Mouse (Mus musculus) embryonic facial prominence, embryonic 12.5 days (tissue): ENCODE measurements around the gene Spag16. TPM values are rescaled to one million over a fixed set of nuclear protein-coding genes. Genes with fewer than 3 reads are reported as not detected.
A peak's percentile ranks its signal among the peaks of the same experiment; 100 is the strongest.
"Not testable (repeated sequence)": the region's sequence is repeated elsewhere in the genome, so short reads cannot be mapped to it uniquely, and the experiment has no call there.

Source experiments
- ATAC-seq: fragments of 200-750 bp; cut with Nextera tagmentation; 2 replicates; pipeline ENCODE4 v1.8.0; 2017; ENCODE audit not compliant: insufficient number of reproducible peaks, insufficient read depth, low FRiP score, low TSS enrichment
- H3K27ac ChIP-seq: fragments of 300-500 bp; sonication (generic); 2 replicates; pipeline ENCODE4 v1.5.1; 2016; ENCODE audit warnings: mild to moderate bottlenecking
- H3K27me3 ChIP-seq: fragments of 300-500 bp; sonication (generic); 2 replicates; pipeline ENCODE4 v1.6.1; 2016; ENCODE audit warnings: mild to moderate bottlenecking, moderate library complexity
- H3K36me3 ChIP-seq: fragments of 300-500 bp; sonication (generic); 2 replicates; pipeline ENCODE4 v1.6.1; 2016; ENCODE audit warnings: mild to moderate bottlenecking
- H3K4me1 ChIP-seq: fragments of 300-500 bp; sonication (generic); 2 replicates; pipeline ENCODE4 v1.6.1; 2016
- H3K4me2 ChIP-seq: fragments of 300-500 bp; sonication (generic); replicated peaks from 2 replicates; pipeline ENCODE4 v1.6.1; 2016; ENCODE audit warnings: mild to moderate bottlenecking, moderate library complexity
- H3K4me3 ChIP-seq: fragments of 300-500 bp; sonication (generic); 2 replicates; pipeline ENCODE4 v1.5.1; 2016; ENCODE audit warnings: mild to moderate bottlenecking
- H3K9ac ChIP-seq: fragments of 300-500 bp; sonication (generic); 2 replicates; pipeline ENCODE4 v1.6.1; 2016; ENCODE audit warnings: mild to moderate bottlenecking, moderate library complexity
- H3K9me3 ChIP-seq: fragments of 300-500 bp; sonication (generic); 2 replicates; pipeline ENCODE4 v1.6.1; 2016; ENCODE audit warnings: mild to moderate bottlenecking, moderate library complexity
- WGBS: fragments of 180-500 bp; shearing (Covaris S2); methylation state at CpG from one replicate; pipeline ENCODE4 v1.1.7; 2016; 5-methylcytosine and 5-hydroxymethylcytosine counted together
- polyA plus RNA-seq: library from polyadenylated mRNA; unstranded; fragments of >200 nt; fragmentation: Nextera tagmentation; extraction: Ambion mirVana; gene quantifications from 2 replicates; pipeline ENCODE4 v1.2.1, GENCODE M21; 2016

The Spag16 gene
- polyA plus RNA-seq, result 1.1 and 1.2 TPM in 2 replicates

DNA sequence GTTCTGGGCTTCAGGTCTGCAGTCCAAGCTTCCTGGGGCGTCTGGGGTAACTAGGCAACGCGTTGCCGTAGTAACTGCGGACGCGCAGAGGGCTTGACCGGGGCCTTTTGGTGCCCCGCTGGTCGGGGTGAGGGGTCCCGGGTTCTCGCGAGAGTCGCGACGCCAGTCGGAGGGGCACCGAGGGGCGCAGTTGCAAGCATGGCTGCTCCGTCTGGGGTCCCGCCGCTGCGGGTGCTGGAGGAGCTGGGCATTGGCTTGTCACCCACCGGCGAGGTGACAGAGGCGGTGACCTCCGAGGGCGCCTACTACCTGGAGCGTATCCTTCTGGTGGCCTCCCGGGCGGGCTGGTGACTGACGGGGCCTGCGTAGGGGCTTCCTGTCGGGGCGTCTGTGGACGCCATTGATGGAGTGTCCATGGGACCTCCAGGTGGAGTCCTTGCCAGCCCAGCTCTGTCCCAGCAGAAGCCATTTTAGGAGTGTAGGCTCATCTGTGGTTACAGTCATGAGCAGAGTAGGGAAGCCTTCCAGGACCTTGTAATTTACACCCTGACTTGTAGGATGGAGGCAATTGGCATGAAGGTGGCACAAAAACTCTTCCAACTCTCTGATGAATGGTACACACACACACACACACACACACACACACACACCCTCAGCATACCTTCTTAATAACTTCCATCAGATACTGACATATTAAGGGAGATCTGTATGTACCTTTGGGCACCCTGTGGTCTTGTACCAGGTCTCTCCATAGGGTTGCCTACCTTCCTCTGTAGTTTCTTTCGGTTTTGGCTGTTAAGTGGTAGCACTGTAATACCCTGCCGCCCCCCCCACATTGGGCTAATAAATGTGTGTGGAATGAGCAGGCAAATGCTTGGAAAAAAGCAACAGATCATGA is at the start of gene Spag16:
Spag16 (plus strand) TSS at position 165 of the 898 bp plus-strand sequence.
- H3K4me1 ChIP-seq, result no peaks in the 10 kb centered on the region
- WGBS, result 7% methylated on average over 38 of the region's 38 CpGs
- H3K36me3 ChIP-seq, result no peaks in the 10 kb centered on the region
- peak within 1 kb of the TSS; percentile 48 for H3K4me3 ChIP-seq
- H3K9ac ChIP-seq, result peak within 1 kb of the TSS; percentile 21; the same call in 1 of the 2 replicates
- ATAC-seq, result peak; percentile 83
- no peak within 1 kb of the TSS for H3K27ac ChIP-seq
- no peaks in the 10 kb centered on the region for H3K27me3 ChIP-seq
- no peaks in the 10 kb centered on the region for H3K9me3 ChIP-seq
- peak within 1 kb of the TSS; percentile 80 for H3K4me2 ChIP-seq

DNA sequence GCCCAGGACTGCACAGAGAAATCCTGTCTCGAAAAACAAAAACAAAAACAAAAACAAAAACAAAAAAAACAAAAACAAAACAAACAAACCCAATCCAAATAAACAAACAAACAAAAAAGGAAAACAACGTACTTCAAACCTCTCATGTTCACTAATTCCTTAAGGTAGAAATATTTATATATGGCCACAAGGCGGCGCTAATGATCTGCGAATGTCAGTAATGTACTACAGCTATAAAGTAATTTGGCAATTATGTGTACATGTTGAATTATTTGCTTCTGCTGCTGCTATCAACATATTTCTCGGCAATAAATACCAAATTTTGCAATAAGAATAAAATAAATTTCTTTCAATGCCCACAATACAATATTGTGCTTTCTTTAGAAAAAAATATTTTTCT is 41.6 kb upstream of the Spag16 start:
- H3K4me1 ChIP-seq, result no peaks in the 10 kb centered on the region
- H3K9ac ChIP-seq, result no peak overlapping the region
- H3K9me3 ChIP-seq, result no peaks in the 10 kb centered on the region
- H3K4me3 ChIP-seq, result no peak overlapping the region
- ATAC-seq, result no peak
- H3K36me3 ChIP-seq, result no peaks in the 10 kb centered on the region
- H3K4me2 ChIP-seq, result no peak overlapping the region
- no peaks in the 10 kb centered on the region for H3K27me3 ChIP-seq
- WGBS, result 8% methylated on average over 6 of the region's 6 CpGs
- no peak overlapping the region for H3K27ac ChIP-seq

DNA sequence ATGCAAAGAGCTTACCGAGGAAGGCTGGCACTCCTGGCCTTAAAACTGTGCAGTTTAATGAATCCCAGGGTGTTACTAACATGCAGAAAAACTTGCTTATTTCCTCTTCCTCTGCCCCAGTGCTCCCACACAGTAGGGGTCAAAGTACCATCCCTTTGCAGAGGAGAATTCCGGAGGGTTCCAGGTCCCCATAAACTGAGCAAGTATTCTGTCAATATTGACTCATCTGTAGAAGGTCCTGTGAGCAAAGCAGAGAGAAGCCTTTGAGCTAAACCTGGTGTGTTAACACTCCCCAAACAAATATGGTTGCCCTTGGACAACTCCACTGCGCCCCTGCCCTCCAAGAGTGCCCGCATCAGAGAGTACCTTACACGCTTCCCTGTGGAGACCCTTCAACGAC is 40.1 kb upstream of the Spag16 start:
- H3K9me3 ChIP-seq, result no peaks in the 10 kb centered on the region
- ATAC-seq, result no peak
- WGBS, result 53% methylated on average over 6 of the region's 6 CpGs
- H3K36me3 ChIP-seq, result no peaks in the 10 kb centered on the region
- H3K4me2 ChIP-seq, result no peak overlapping the region
- no peak overlapping the region for H3K4me3 ChIP-seq
- H3K9ac ChIP-seq, result no peak overlapping the region
- H3K27ac ChIP-seq, result no peak overlapping the region
- H3K4me1 ChIP-seq, result no peaks in the 10 kb centered on the region
- no peaks in the 10 kb centered on the region for H3K27me3 ChIP-seq

DNA sequence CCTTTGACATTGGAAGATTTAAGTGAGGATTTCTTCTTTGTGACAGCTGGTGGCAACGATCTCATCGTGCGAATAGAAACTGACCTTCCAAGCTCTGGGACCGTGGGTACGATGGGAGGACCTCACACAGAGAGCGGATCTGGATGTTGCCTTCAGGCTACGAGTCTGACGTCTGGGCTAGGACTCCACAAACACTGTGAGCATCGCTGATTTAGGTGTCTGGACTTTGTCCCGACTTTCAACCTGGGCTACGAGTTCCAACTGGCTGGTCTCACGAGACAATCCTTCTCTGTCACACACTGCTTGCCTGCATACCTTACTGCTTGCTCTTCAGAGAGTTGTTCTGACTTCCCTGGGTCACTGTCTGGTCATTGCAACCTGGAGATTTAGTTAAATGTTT is 39.4 kb upstream of the Spag16 start:
- Histone ChIP-seq H3K4me1 (no peaks in the 10 kb centered on the region), H3K36me3 (no peaks in the 10 kb centered on the region), H3K27ac (no peak overlapping the region), H3K4me3 (no peak overlapping the region), H3K9me3 (no peaks in the 10 kb centered on the region), H3K9ac (no peak overlapping the region), H3K27me3 (no peaks in the 10 kb centered on the region), H3K4me2 (no peak overlapping the region)
- 52% methylated on average over 12 of the region's 12 CpGs for WGBS
- no peak for ATAC-seq

DNA sequence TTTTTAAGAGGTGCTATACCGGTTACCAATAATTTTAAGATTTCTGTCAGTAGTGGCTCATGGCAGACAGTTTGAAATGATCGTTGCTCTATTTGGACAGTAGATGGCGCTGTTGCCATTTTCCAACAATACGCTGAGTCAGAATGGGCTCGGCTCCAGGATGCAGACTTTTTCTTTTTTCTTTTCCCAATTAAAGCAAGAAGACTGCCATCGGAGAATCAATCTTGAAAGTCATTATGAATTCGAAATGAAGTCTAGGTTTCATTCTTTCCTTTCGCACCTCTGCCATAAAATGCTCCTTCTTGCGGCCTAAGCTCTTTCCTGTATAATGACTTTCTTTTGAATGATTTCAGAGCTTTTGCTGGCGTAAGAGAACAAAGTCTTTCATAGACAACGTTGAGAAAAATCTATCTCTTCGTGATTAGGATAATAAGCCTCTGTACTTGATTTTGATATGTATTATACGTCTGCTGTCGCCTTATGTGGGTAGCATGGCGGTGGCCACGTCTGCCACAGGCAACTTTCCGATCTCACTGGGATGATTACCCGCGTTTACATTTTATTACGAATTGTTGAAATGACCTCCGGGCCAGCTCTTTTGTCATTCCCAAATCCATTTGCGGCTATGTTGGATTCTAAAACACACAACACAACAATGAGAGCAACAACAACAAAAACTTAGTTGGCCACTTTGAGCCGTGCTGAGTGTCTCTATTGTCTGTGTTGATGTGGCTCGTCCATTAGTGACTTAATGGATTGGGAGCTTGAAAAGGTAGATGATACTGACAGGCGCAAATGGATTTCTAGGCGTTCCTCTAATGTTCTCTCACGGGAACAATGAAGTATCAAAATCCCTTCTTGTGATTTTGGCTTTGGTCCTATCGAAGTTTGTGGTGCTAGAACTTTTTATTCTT is 36.2 kb upstream of the Spag16 start:
- 0 out of 2 replicates have a peak overlapping the region, but pooled peaks have one; percentile 14 for H3K4me3 ChIP-seq
- H3K27ac ChIP-seq, result no peak overlapping the region
- H3K9ac ChIP-seq, result no peak overlapping the region
- H3K4me2 ChIP-seq, result peak overlapping the region; percentile 35
- H3K9me3 ChIP-seq, result no peaks in the 10 kb centered on the region
- H3K36me3 ChIP-seq, result no peaks in the 10 kb centered on the region
- WGBS, result 45% methylated on average over 28 of the region's 28 CpGs
- no peaks in the 10 kb centered on the region for H3K4me1 ChIP-seq
- no peak for ATAC-seq
- no peaks in the 10 kb centered on the region for H3K27me3 ChIP-seq

DNA sequence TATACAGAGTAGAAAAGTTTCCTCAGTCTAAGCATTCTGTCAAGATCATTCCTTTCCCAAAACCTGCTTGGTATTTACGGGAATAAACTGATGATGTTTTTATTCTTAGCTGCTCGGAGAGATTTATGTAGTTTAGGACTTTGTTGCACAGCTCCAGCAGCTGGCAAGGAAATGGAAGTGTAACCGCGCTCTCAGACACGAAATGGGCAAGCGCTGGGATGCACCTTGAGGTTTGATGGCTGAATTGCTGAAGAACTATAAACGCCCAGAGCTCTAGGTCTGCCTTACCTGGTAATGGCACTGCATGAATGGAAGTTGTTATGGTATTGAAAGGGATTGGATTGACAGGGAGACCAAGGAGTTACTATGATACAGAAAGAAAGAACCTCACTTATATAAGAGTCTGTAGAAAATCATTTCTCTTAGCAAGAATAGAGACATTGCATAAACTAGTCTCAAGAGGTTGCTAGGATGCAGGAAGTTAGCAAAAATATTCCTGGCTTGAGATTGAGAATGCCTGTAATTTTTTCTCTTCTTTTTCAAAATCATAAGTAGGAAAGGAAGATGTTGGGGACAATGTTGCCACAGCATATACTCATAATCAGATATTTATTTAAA is 27.7 kb upstream of the Spag16 start:
- no peak overlapping the region for H3K27ac ChIP-seq

DNA sequence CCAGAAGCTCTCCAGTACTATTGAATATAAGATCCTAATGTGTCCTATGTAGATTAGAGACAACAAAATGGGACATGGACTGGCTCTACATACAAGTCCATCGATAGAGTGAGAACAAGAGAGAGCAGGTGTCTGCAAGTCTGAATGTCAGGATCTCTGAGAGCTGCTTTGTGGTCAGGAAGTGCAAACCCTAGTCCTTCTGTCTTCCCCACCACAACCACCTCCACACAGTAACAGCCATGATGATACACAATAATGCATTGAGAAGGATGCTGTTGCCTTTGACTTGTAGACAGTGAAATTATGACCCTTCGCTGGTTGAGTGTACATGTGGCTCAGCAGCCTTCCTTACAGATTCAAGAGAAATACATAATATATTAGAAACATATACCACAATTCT is 16.6 kb upstream of the Spag16 start:
- Histone ChIP-seq H3K4me2 (no peak overlapping the region), H3K4me1 (no peaks in the 10 kb centered on the region), H3K9me3 (no peaks in the 10 kb centered on the region), H3K27ac (no peak overlapping the region), H3K4me3 (no peak overlapping the region), H3K36me3 (no peaks in the 10 kb centered on the region), H3K27me3 (no peaks in the 10 kb centered on the region), H3K9ac (no peak overlapping the region)
- ATAC-seq, result no peak
- 91% methylated on average over 2 of the region's 2 CpGs for WGBS

More for the DNA sequence above, 27.7 kb upstream of the Spag16 start:
- no peaks in the 10 kb centered on the region for H3K9me3 ChIP-seq
- H3K27me3 ChIP-seq, result no peaks in the 10 kb centered on the region
- H3K36me3 ChIP-seq, result no peaks in the 10 kb centered on the region
- no peak overlapping the region for H3K4me2 ChIP-seq
- H3K4me1 ChIP-seq, result no peaks in the 10 kb centered on the region
- no peak overlapping the region for H3K9ac ChIP-seq
- ATAC-seq, result no peak
- 88% methylated on average over 7 of the region's 7 CpGs for WGBS
- no peak overlapping the region for H3K4me3 ChIP-seq

DNA sequence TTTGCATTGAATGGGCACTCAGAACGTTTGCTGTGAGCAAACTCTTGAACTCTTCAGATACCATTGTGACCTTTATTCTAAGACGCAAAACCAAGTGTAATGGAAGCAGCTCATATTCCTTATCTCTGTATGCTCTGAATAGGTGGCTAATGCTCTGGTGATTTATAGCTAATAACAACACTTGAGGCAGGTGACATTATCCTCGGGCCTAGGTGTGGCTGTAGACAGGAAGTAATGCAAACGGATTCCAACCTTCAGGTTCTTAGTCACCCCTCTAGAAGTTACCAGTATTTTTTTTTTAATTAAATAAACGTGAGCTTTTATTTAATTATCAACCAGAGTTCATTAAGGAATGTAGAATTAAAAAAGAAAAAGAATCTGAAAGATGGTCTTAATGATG is 1.1 kb upstream of the Spag16 start:
- H3K27me3 ChIP-seq, H3K4me1 ChIP-seq, ATAC-seq, H3K36me3 ChIP-seq, H3K9me3 ChIP-seq, H3K4me2 ChIP-seq, H3K9ac ChIP-seq, H3K27ac ChIP-seq, H3K4me3 ChIP-seq: not testable (repeated sequence)
- 77% methylated on average over 5 of the region's 5 CpGs for WGBS

DNA sequence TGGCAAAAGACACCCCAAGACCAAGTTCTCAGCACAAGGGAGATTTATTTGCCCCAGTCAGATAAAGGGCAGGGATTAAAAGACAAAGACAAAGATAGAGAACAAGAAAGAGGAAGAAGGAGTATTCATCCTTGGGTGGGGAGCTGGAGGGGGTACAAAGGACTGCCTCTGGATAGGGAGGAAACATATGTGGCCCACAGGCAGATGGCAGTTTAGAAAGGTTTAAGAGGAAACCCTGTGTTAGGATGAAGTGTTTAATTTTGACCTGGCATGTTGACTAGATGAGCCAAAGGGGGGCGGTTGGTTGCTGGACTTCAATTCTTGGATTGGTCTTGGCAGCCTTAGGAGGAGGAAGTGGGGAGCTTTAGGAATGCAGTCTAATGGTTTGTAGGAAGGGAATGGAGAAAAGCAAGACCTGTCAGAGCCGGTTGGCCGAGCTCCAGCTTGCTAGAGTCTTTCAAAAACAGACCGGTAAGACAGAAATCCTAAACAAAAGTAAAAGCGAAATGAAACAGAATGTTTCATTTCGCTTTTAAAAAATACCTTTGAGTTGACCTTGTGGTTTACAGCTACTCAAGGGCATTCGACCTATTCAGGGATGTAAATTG is 2.2 kb downstream of the Spag16 start:
- H3K36me3 ChIP-seq, result no peaks in the 10 kb centered on the region
- no peaks in the 10 kb centered on the region for H3K9me3 ChIP-seq
- ATAC-seq, result no peak
- no peak overlapping the region for H3K27ac ChIP-seq
- no peaks in the 10 kb centered on the region for H3K27me3 ChIP-seq
- H3K4me3 ChIP-seq, result no peak overlapping the region
- no peaks in the 10 kb centered on the region for H3K4me1 ChIP-seq
- 84% methylated on average over 7 of the region's 7 CpGs for WGBS
- H3K9ac ChIP-seq, result no peak overlapping the region
- no peak overlapping the region for H3K4me2 ChIP-seq

DNA sequence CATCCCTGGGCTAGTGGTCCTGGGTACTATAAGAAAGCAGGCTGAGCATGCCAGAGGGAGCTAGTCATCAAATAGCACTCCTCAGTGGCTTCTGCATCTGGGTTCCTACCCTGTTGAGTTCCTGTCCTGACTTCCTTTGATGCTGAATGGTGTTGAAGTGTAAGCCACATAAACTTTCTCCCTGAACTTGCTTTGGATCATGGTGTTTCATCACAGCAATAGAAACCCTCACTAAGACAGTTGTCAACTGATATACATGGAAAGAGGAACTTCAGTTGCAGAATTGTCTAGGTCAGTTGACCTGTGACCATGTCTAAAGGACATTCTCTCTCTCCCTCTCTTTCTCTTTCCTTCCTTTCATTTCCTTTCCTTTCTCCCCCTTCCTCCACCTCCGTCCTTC is 3.8 kb downstream of the Spag16 start:
- Histone ChIP-seq H3K4me3 (no peak overlapping the region), H3K4me1 (no peaks in the 10 kb centered on the region), H3K9ac (no peak overlapping the region), H3K9me3 (no peaks in the 10 kb centered on the region), H3K36me3 (no peaks in the 10 kb centered on the region), H3K27me3 (no peaks in the 10 kb centered on the region), H3K4me2 (no peak overlapping the region), H3K27ac (no peak overlapping the region)
- WGBS, result 90% methylated on average over 1 of the region's 1 CpGs
- no peak for ATAC-seq

DNA sequence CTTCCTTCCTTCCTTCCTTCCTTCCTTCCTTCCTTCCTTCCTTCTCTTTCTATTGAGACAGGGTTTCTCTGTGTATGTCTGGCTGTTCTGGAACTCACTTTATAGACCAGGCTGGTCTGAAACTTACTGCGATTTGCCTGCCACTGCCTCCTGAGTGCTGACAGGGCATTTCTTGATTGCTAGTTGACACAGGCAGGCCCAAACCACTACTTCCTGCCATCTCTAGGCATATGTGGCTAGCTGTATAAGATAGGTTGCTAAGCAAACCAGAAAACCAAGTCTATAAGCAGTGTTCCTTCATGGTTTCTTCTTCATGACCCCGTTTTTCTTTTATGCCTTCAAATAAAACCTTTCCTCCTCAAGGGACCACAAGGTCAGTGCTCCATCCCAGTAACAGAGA is 4.2 kb downstream of the Spag16 start:
- Histone ChIP-seq H3K9ac (no peak overlapping the region), H3K4me2 (no peak overlapping the region), H3K4me1 (no peaks in the 10 kb centered on the region), H3K36me3 (no peaks in the 10 kb centered on the region), H3K27me3 (no peaks in the 10 kb centered on the region), H3K27ac (no peak overlapping the region), H3K9me3 (no peaks in the 10 kb centered on the region), H3K4me3 (no peak overlapping the region)
- no peak for ATAC-seq
- 93% methylated on average over 2 of the region's 2 CpGs for WGBS
